Mouse (Mus musculus): ENCODE measurements around the gene Cpxm1.

- TF ChIP-seq CTCF (IDR thresholded peaks at IDR 0.05; ENCODE audit: low read depth, low read length) = no peak
- no peak for TF ChIP-seq POLR2A (IDR thresholded peaks at IDR 0.05; ENCODE audit: extremely low read depth, insufficient read depth, low read length)
Measured at GRCm38 (mm10) chr2:130406178-130406577, 8.8 kb upstream of the Cpxm1 start, which contains the start of gene Tmem239.
